Comparison of ENCODE assay signal across 8 mouse cellular contexts in the genomic region with DNA sequence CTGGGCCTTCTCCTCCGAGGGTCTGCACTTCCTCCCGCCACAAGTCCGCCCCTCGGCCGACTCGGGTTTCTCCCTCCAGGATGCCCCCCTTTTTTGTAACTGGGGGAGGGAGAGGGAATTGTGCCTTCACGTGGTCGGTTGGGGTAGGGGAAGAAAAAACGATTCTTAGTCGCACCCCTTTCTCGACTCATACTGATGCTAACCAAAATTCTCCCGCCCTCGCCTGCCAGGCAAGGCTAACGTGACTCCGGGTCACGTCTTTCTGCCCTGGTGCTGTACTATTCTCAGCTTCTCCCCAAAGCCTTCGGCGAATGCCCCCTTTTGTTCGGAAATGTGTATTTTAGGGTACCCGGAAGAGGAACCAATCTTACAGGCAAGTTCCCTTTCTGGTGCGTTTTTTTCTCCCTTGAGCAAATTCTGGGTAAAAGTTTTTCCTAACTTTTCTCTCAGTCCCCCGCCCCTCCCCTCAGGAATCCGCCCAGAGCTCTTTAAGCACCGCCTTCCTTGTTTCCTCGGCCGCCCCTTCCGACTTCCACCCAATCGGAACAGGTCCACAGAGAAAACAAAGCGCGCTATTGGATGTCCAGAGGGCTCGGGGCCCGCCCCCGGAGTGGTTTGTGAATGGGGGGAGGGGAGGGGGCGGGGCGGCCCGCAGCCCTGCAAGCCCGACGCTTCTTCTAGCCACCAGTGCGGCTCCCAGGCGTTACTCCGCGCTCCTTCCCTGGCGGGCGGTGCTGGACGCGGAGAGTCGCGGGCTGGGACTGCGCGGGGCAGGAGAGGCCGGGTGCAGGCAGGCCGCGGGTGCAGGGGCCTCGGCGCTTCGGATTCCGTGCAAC. TPM values are rescaled to one million over a fixed set of nuclear protein-coding genes. Genes with fewer than 3 reads are reported as not detected.
A peak's percentile ranks its signal among the peaks of the same experiment; 100 is the strongest.
DNase-seq lines count a peak whose midpoint lies in the region; ATAC-seq and TF ChIP-seq lines count a peak whose summit lies in the region.

No protein-coding gene starts in this region.

- no peak for TF ChIP-seq CTCF in C2C12 (IDR thresholded peaks at IDR 0.05; ENCODE audit: control insufficient read depth, insufficient read depth, insufficient read length)
- no peak for TF ChIP-seq CTCF in brain, embryonic 14.5 days (IDR thresholded peaks at IDR 0.05; ENCODE audit: borderline replicate concordance, extremely low read depth, insufficient read depth, insufficient read length)

- no peaks in the 10 kb centered on the region for H3K27me3 ChIP-seq in C2C12 (ENCODE audit: control insufficient read depth, insufficient read depth, insufficient read length)
- H3K27me3 ChIP-seq in erythroblast, embryonic 14.5 days (ENCODE audit: control insufficient read depth) = peaks cover 38% of the 10 kb centered on the region
- peaks cover 59% of the 10 kb centered on the region for H3K27me3 ChIP-seq in heart, embryonic 13.5 days (replicated peaks)
- peaks cover 30% of the 10 kb centered on the region for H3K27me3 ChIP-seq in liver, embryonic 12.5 days (replicated peaks)
- no peaks in the 10 kb centered on the region for H3K27me3 ChIP-seq in stomach, embryonic 15.5 days (replicated peaks)

- H3K4me3 ChIP-seq in C2C12 (ENCODE audit: insufficient read depth, poor library complexity, severe bottlenecking) = peak overlapping the region; percentile 60
- H3K4me3 ChIP-seq in erythroblast, embryonic 14.5 days (replicated peaks) = peak overlapping the region; percentile 68
- H3K4me3 ChIP-seq in heart, embryonic 13.5 days = peak overlapping the region; percentile 61
- H3K4me3 ChIP-seq in liver, embryonic 12.5 days = peak overlapping the region; percentile 70
- peak overlapping the region; percentile 77 for H3K4me3 ChIP-seq in stomach, embryonic 15.5 days (replicated peaks)

- H3K27ac ChIP-seq in heart, embryonic 13.5 days (replicated peaks) = peak overlapping the region; percentile 88
- peak overlapping the region; percentile 87 for H3K27ac ChIP-seq in liver, embryonic 12.5 days
- H3K27ac ChIP-seq in stomach, embryonic 15.5 days = peak overlapping the region; percentile 98

- H3K9me3 ChIP-seq in erythroblast, embryonic 14.5 days (ENCODE audit: control insufficient read depth, low read length) = no peaks in the 10 kb centered on the region
- no peaks in the 10 kb centered on the region for H3K9me3 ChIP-seq in heart, embryonic 13.5 days
- no peaks in the 10 kb centered on the region for H3K9me3 ChIP-seq in liver, embryonic 12.5 days (replicated peaks)
- H3K9me3 ChIP-seq in stomach, embryonic 15.5 days = no peaks in the 10 kb centered on the region

- peaks cover 40% of the 10 kb centered on the region for H3K4me1 ChIP-seq in erythroblast, embryonic 14.5 days (ENCODE audit: control insufficient read depth)
- peaks cover 49% of the 10 kb centered on the region for H3K4me1 ChIP-seq in heart, embryonic 13.5 days
- peaks cover 55% of the 10 kb centered on the region for H3K4me1 ChIP-seq in liver, embryonic 12.5 days
- peaks cover 28% of the 10 kb centered on the region for H3K4me1 ChIP-seq in stomach, embryonic 15.5 days

- H3K4me2 ChIP-seq in heart, embryonic 13.5 days = peak overlapping the region; percentile 90
- peak overlapping the region; percentile 99 for H3K4me2 ChIP-seq in liver, embryonic 12.5 days
- H3K4me2 ChIP-seq in stomach, embryonic 15.5 days = peak overlapping the region; percentile 98

- peak; percentile 90 for ATAC-seq in heart, embryonic 13.5 days (ENCODE audit: extremely low read depth, insufficient number of reproducible peaks, low FRiP score, low TSS enrichment)
- peak; percentile 94 for ATAC-seq in liver, embryonic 12.5 days
- peak; percentile 94 for ATAC-seq in stomach, embryonic 15.5 days (ENCODE audit: insufficient read depth, low FRiP score, low read depth)

- under 1% methylated on average over 49 of the region's 57 CpGs for WGBS in heart, embryonic 13.5 days
- under 1% methylated on average over 56 of the region's 57 CpGs for WGBS in liver, embryonic 12.5 days (ENCODE audit: insufficient replicate concordance)
- under 1% methylated on average over 53 of the region's 57 CpGs for WGBS in stomach, embryonic 15.5 days

- peaks cover 47% of the 10 kb centered on the region for H3K79me2 ChIP-seq in C2C12 (ENCODE audit: control insufficient read depth, insufficient read depth)

- peak overlapping the region; percentile 78 for H3ac ChIP-seq in C2C12 (ENCODE audit: control insufficient read depth, insufficient read length, low read depth)

- peak; percentile 59 for TF ChIP-seq POLR2A in brain, embryonic 14.5 days (IDR thresholded peaks at IDR 0.05; ENCODE audit: borderline replicate concordance, extremely low read depth, insufficient read depth, insufficient read length, poor library complexity, severe bottlenecking)

- DNase-seq in brain, embryonic 14.5 days (ENCODE audit: low read depth) = peak; percentile 99
- peak; percentile 96 for DNase-seq in kidney, postnatal 10 days
- DNase-seq in natural killer cell, adult 2 months (ENCODE audit: low spot score in 2 of 2) = peak; percentile 83 to 84

- H3K79me3 ChIP-seq in C2C12 (ENCODE audit: low read depth) = peaks cover 37% of the 10 kb centered on the region

- peaks cover 22% of the 10 kb centered on the region for H3K36me3 ChIP-seq in C2C12 (ENCODE audit: control insufficient read depth, insufficient read depth)
- H3K36me3 ChIP-seq in erythroblast, embryonic 14.5 days (ENCODE audit: control insufficient read depth) = peaks cover 2% of the 10 kb centered on the region; the same call in 1 of the 2 replicates
- no peaks in the 10 kb centered on the region for H3K36me3 ChIP-seq in heart, embryonic 13.5 days
- H3K36me3 ChIP-seq in liver, embryonic 12.5 days = peaks cover 11% of the 10 kb centered on the region; the same call in 1 of the 2 replicates
- no peaks in the 10 kb centered on the region for H3K36me3 ChIP-seq in stomach, embryonic 15.5 days

- H3K9ac ChIP-seq in heart, embryonic 13.5 days = peak overlapping the region; percentile 90
- H3K9ac ChIP-seq in liver, embryonic 12.5 days = peak overlapping the region; percentile 81
- H3K9ac ChIP-seq in stomach, embryonic 15.5 days = peak overlapping the region; percentile 80

TF ChIP-seq in C2C12, 6 proteins besides CTCF, POLR2A, EP300 and RAD21:
- peak; percentile 68 for TF ChIP-seq USF1 (IDR thresholded peaks at IDR 0.05; ENCODE audit: low read depth)
- TF ChIP-seq MYOD1 (IDR thresholded peaks at IDR 0.05; ENCODE audit: control insufficient read depth, insufficient read length, low read depth) = no peak
- TF ChIP-seq MAX (IDR thresholded peaks at IDR 0.05) = peak; percentile 45

RNA-seq across cellular contexts. Expression of gene Fzd7, which starts 0.6 kb away (rescaled TPM):
- polyA plus RNA-seq in C2C12 (2012; fragmentation: generic; extraction: Trizol) = 18.4 TPM
- 8.3 and 10.7 TPM in 2 replicates for polyA plus RNA-seq in brain, embryonic 14.5 days (2012; rRNA removed)
- 0.02 TPM in 2 replicates for polyA plus RNA-seq in erythroblast, embryonic 14.5 days (2012)
- polyA plus RNA-seq in heart, embryonic 13.5 days (2015; fragmentation: Nextera tagmentation; extraction: Ambion mirVana) = 3.0 and 3.5 TPM in 2 replicates
- 5.3 and 5.4 TPM in 2 replicates for polyA plus RNA-seq in liver, embryonic 12.5 days (2016; fragmentation: Nextera tagmentation; extraction: Ambion mirVana)
- 7.7 and 9.6 TPM in 2 replicates for polyA plus RNA-seq in stomach, embryonic 15.5 days (2015; fragmentation: Nextera tagmentation; extraction: Ambion mirVana)

RNA-seq across cellular contexts. Expression of gene Gm973, which starts 34.4 kb away (rescaled TPM):
- not detected for polyA plus RNA-seq in C2C12 (2012; fragmentation: generic; extraction: Trizol)
- 2.1 and 6.4 TPM in 2 replicates for polyA plus RNA-seq in brain, embryonic 14.5 days (2012; rRNA removed)
- polyA plus RNA-seq in erythroblast, embryonic 14.5 days (2012) = not detected in 2 replicates
- polyA plus RNA-seq in heart, embryonic 13.5 days (2015; fragmentation: Nextera tagmentation; extraction: Ambion mirVana) = 0.48 TPM in 1 of 2 replicates, not detected in the other
- polyA plus RNA-seq in liver, embryonic 12.5 days (2016; fragmentation: Nextera tagmentation; extraction: Ambion mirVana) = not detected in 2 replicates
- polyA plus RNA-seq in stomach, embryonic 15.5 days (2015; fragmentation: Nextera tagmentation; extraction: Ambion mirVana) = 0.39 and 0.55 TPM in 2 replicates

Comparison
In these comparisons a context has a peak if more than half of its experiments do, and no peak if none do; other contexts are left out.
1. Peak in every context shown above with its lines: DNase-seq, ATAC-seq, H3K4me3 ChIP-seq and H3K27ac ChIP-seq.